Mouse (Mus musculus) C2C12 (cell line): ENCODE measurements at regions not wholly inside any gene's neighbourhood (a gene's known extent, or its start where the extent isn't known, plus 50 kb on each side); places are given as distances from the start of the nearest gene placed in this dataset.

Source experiments
- CEBPB ChIP-seq: IDR thresholded peaks from one replicate; pipeline ENCODE4 v1.6.1; 2011; ENCODE audit warnings: low read depth, mild to moderate bottlenecking, control low read depth, moderate library complexity
- CTCF ChIP-seq: IDR thresholded peaks from one replicate; pipeline ENCODE4 v1.5.1; 2011; ENCODE audit not compliant: control insufficient read depth, insufficient read depth, insufficient read length
- FOSL1 ChIP-seq: IDR thresholded peaks from one replicate; pipeline ENCODE4 v1.8.0; 2011; ENCODE audit warnings: mild to moderate bottlenecking, low read length; ENCODE audit not compliant: poor library complexity, insufficient read depth, severe bottlenecking
- MAX ChIP-seq: IDR thresholded peaks from one replicate; pipeline ENCODE4 v1.6.1; 2011; ENCODE audit warnings: mild to moderate bottlenecking, control low read depth
- MYOD1 ChIP-seq: IDR thresholded peaks from one replicate; pipeline ENCODE4 v1.6.1; 2011; ENCODE audit warnings: low read depth; ENCODE audit not compliant: control insufficient read depth, insufficient read length
- MYOG ChIP-seq: IDR thresholded peaks from one replicate; pipeline ENCODE4 v1.6.1; 2011; ENCODE audit not compliant: control insufficient read depth, insufficient read length; ENCODE audit errors: extremely low read depth
- USF1 ChIP-seq: IDR thresholded peaks from one replicate; pipeline ENCODE4 v1.6.1; 2011; ENCODE audit warnings: low read depth, mild to moderate bottlenecking, control low read depth, moderate library complexity

GRCm38 (mm10) chr3:35480714-35481695 is 272.9 kb upstream of the Atp11b start:
- TF ChIP-seq CTCF (no peak), USF1 (no peak), MYOG (no peak), CEBPB (no peak), MAX (no peak), FOSL1 (no peak), MYOD1 (no peak)
